Mouse (Mus musculus) intestine, postnatal 0 days (tissue): Measurements from ENCODE around the gene Tbc1d13. TPM values are rescaled to one million over a fixed set of nuclear protein-coding genes. Genes with fewer than 3 reads are reported as not detected.

Source experiments
- ATAC-seq: fragments of 200-750 bp; cut with Nextera tagmentation; 2 replicates; pipeline ENCODE4 v1.8.0; 2017; ENCODE audit warnings: mild to moderate bottlenecking, moderate TSS enrichment, moderate library complexity
- H3K27ac ChIP-seq: fragments of 300-500 bp; sonication (generic); 2 replicates; pipeline ENCODE4 v1.5.1; 2014; ENCODE audit warnings: mild to moderate bottlenecking, low read depth, low read length, moderate library complexity
- H3K27me3 ChIP-seq: fragments of 300-500 bp; sonication (generic); replicated peaks from 2 replicates; pipeline ENCODE4 v1.6.1; 2014; ENCODE audit warnings: low read length, mixed read lengths; ENCODE audit not compliant: control insufficient read depth, insufficient read depth
- H3K36me3 ChIP-seq: fragments of 300-500 bp; sonication (generic); 2 replicates; pipeline ENCODE4 v1.6.1; 2014; ENCODE audit warnings: mild to moderate bottlenecking, moderate library complexity; ENCODE audit not compliant: control insufficient read depth, insufficient read depth
- H3K4me1 ChIP-seq: fragments of 300-500 bp; sonication (generic); replicated peaks from 2 replicates; pipeline ENCODE4 v1.6.1; 2014; ENCODE audit warnings: antibody characterized with exemption, low read length, mixed read lengths; ENCODE audit not compliant: control insufficient read depth, insufficient read depth
- H3K4me2 ChIP-seq: fragments of 300-500 bp; sonication (generic); replicated peaks from 2 replicates; pipeline ENCODE4 v1.6.1; 2014; ENCODE audit warnings: low read depth, mild to moderate bottlenecking, moderate library complexity
- H3K4me3 ChIP-seq: fragments of 300-500 bp; sonication (generic); 2 replicates; pipeline ENCODE4 v1.5.1; 2014; ENCODE audit warnings: low read depth, low read length
- H3K9ac ChIP-seq: fragments of 300-500 bp; sonication (generic); 2 replicates; pipeline ENCODE4 v1.6.1; 2014; ENCODE audit warnings: mild to moderate bottlenecking, low read depth, low read length
- H3K9me3 ChIP-seq: fragments of 300-500 bp; sonication (generic); 2 replicates; pipeline ENCODE4 v1.6.1; 2016; ENCODE audit warnings: mixed run types; ENCODE audit not compliant: control insufficient read depth
- CTCF ChIP-seq: sonication (generic); IDR thresholded peaks from 2 replicates; pipeline ENCODE4 v1.5.1; 2016; ENCODE audit warnings: low read depth, mild to moderate bottlenecking, control low read depth, antibody characterized with exemption, moderate library complexity
- WGBS: fragments of 180-500 bp; shearing (Covaris S2); extraction: QIAGEN DNeasy Blood & Tissue Kit; methylation state at CpG from one replicate; pipeline ENCODE4 v1.1.7; 2014; 5-methylcytosine and 5-hydroxymethylcytosine counted together
- polyA plus RNA-seq: library from polyadenylated mRNA; unstranded; fragments of >200 nt; fragmentation: Nextera tagmentation; extraction: Ambion mirVana; gene quantifications from 2 replicates; pipeline ENCODE4 v1.2.1, GENCODE M21; 2015

Gene Tbc1d13
- polyA plus RNA-seq, 1 experiment from 2014 or later: 5.3 TPM

- Histone ChIP-seq H3K27me3 (no peaks in the 10 kb centered on the region), H3K36me3 (peaks cover 13% of the 10 kb centered on the region; the same call in 1 of the 2 replicates), H3K27ac (no peak overlapping the region), H3K4me1 (no peaks in the 10 kb centered on the region; the same call in 1 of the 2 replicates), H3K4me3 (no peak overlapping the region), H3K9me3 (no peaks in the 10 kb centered on the region), H3K9ac (no peak overlapping the region), H3K4me2 (no peak overlapping the region)
- WGBS: 85% methylated on average over 2 of the region's 2 CpGs
- TF ChIP-seq CTCF: no peak
- no peak for ATAC-seq
These were observed 48.9 kb downstream of the Tbc1d13 start for GRCm38 (mm10) chr2:30182424-30182823.

GRCm38 (mm10) chr2:30183721-30184120, 50.2 kb downstream of the Tbc1d13 start:
- Histone ChIP-seq H3K9me3 (no peaks in the 10 kb centered on the region), H3K27ac (no peak overlapping the region), H3K4me3 (no peak overlapping the region), H3K4me2 (no peak overlapping the region), H3K27me3 (no peaks in the 10 kb centered on the region), H3K36me3 (peaks cover 18% of the 10 kb centered on the region; the same call in 1 of the 2 replicates), H3K4me1 (no peaks in the 10 kb centered on the region), H3K9ac (no peak overlapping the region)
- TF ChIP-seq CTCF: no peak
- 0 out of 2 replicates have a peak, but pooled peaks have one; percentile 40 for ATAC-seq
- WGBS: 55% methylated on average over 3 of the region's 3 CpGs

GRCm38 (mm10) chr2:30185276-30185675, 51.7 kb downstream of the Tbc1d13 start:
- no peak for TF ChIP-seq CTCF
- Histone ChIP-seq H3K36me3 (peaks cover 18% of the 10 kb centered on the region; the same call in 1 of the 2 replicates), H3K9ac (no peak overlapping the region), H3K4me2 (no peak overlapping the region), H3K9me3 (no peaks in the 10 kb centered on the region), H3K4me1 (no peaks in the 10 kb centered on the region), H3K4me3 (no peak overlapping the region), H3K27me3 (no peaks in the 10 kb centered on the region), H3K27ac (no peak overlapping the region)
- ATAC-seq: 0 out of 2 replicates have a peak, but pooled peaks have one; percentile 37
- WGBS: 71% methylated on average over 6 of the region's 6 CpGs

- Histone ChIP-seq H3K9ac (no peak overlapping the region), H3K4me1 (no peaks in the 10 kb centered on the region), H3K27ac (no peak overlapping the region; the same call in 1 of the 2 replicates), H3K4me3 (no peak overlapping the region), H3K27me3 (no peaks in the 10 kb centered on the region), H3K9me3 (no peaks in the 10 kb centered on the region), H3K36me3 (peaks cover 18% of the 10 kb centered on the region; the same call in 1 of the 2 replicates), H3K4me2 (no peak overlapping the region)
- 71% methylated on average over 3 of the region's 3 CpGs for WGBS
- TF ChIP-seq CTCF: no peak
- ATAC-seq: no peak
These were observed 52.1 kb downstream of the Tbc1d13 start for GRCm38 (mm10) chr2:30185681-30186080.

GRCm38 (mm10) chr2:30191790-30192580, 58.4 kb downstream of the Tbc1d13 start:
- 55% methylated on average over 12 of the region's 12 CpGs for WGBS
- Histone ChIP-seq H3K9ac (no peak overlapping the region), H3K9me3 (no peaks in the 10 kb centered on the region), H3K36me3 (peaks cover 7% of the 10 kb centered on the region; the same call in 1 of the 2 replicates), H3K4me3 (no peak overlapping the region), H3K4me2 (no peak overlapping the region), H3K27me3 (no peaks in the 10 kb centered on the region), H3K4me1 (no peaks in the 10 kb centered on the region), H3K27ac (peak overlapping the region; percentile 76)
- ATAC-seq: peak; percentile 40
- TF ChIP-seq CTCF: no peak

- 82% methylated on average over 3 of the region's 3 CpGs for WGBS
- Histone ChIP-seq H3K4me2 (no peak overlapping the region), H3K4me3 (no peak overlapping the region), H3K9me3 (no peaks in the 10 kb centered on the region), H3K27me3 (no peaks in the 10 kb centered on the region), H3K36me3 (no peaks in the 10 kb centered on the region; the same call in 1 of the 2 replicates), H3K9ac (no peak overlapping the region), H3K4me1 (peaks cover 6% of the 10 kb centered on the region; the same call in 1 of the 2 replicates), H3K27ac (no peak overlapping the region)
- no peak for TF ChIP-seq CTCF
- no peak for ATAC-seq
These were observed 61.1 kb downstream of the Tbc1d13 start for GRCm38 (mm10) chr2:30194656-30195055.
